Mouse (Mus musculus): ENCODE data around the gene Ankrd36.
"Not testable (repeated sequence)": the region's sequence is repeated elsewhere in the genome, so short reads cannot be mapped to it uniquely, and the experiment has no call there.

Gene Ankrd36

GRCm38 (mm10) chr11:5569474-5569873 is at the start of gene Ankrd36:
TSS of gene Ankrd36 (plus strand) at chr11:5569684.
- no peak for DNase-seq (ENCODE audit: extremely low read depth, insufficient read length, low spot score)

DNA sequence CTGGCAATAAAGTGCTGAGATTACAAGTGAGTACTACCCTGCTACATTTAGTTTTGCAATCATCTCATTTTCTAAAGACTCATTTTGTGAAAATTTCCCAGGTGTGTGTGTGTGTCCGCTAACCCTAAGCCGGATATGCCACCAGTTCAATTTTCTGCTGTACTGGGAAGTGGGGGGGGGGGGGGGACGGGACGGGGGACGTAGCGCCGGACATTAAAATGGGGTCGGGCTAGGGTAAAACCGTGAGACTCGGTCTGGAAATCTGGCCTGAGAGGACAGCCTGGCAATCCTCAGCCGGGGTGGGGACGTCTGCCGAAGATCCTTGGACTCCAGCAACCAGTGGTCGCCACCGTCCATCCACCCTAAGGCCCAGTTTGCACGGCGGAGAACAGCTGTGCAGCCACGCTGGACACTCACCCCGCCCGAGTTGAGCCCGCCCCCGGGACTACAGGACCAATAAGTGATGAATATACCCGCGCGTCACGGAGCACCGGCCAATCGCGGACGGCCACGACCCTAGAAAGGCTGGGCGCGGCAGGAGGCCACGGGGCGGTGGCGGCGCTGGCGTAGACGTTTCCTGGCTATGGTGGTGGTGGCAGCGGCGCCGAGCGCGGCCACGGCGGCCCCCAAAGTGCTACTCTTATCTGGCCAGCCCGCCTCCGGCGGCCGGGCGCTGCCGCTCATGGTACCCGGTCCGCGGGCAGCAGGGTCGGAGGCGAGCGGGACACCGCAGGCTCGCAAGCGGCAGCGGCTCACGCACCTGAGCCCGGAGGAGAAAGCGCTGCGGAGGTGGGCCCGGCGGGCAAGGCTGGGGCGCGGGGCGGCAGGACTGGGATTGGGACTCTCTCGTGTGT is 48.8 kb upstream of the Ankrd36 start, which contains the start of gene Xbp1:
Gene Xbp1 (plus strand): TSS at position 248 of the 854 bp plus-strand sequence.
- DNase-seq (ENCODE audit: extremely low read depth, insufficient read length, low spot score) = peak; percentile 96

DNA sequence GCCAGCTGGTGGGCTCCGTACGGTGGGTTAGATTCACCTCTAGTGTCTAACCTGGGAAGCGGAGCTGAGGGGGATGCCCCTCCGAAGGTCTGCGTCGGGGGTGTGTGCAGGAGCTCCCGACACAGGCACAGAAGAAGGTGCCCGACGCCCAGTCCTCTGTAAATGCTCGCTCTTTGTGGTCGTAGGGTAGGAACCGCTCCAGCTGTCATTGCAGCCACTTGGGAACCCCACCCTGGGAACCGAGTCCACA is 48.3 kb upstream of the Ankrd36 start:
- no peak for DNase-seq (ENCODE audit: extremely low read depth, insufficient read length, low spot score)

DNA sequence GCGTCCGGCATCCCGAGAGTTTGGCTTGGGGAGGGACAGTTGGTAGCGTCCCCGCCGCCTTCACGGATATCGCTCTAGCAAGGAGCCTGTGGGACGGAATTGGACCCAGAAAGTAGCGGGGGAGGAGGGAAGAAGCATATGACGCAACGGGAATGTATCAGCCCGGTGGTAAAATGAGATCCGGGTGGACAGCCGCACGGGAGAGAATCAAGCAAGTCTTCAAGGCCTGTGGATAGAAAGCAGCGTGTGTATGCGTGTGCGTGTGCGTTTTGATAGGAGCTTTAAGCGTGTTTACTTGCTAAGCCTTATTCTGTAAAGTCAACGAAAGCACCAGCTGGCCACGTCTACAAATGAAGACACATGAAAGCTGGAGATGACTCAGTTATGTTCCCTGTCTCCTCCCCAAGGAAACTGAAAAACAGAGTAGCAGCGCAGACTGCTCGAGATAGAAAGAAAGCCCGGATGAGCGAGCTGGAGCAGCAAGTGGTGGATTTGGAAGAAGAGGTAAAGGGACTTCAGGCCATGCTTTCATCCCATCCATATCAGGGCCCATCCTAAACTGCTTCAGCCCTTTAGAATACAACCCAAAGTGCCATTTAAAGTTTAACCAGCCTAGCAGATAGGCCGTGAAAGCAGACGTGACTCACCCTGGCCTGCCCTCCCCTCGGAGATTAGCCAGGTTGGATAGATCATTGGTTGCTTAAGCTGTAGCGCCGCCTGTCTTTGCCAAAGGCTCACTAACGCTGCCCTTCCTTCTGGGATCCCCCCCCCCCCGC is 47.8 kb upstream of the Ankrd36 start:
- peak; percentile 75 for DNase-seq (ENCODE audit: extremely low read depth, insufficient read length, low spot score)

DNA sequence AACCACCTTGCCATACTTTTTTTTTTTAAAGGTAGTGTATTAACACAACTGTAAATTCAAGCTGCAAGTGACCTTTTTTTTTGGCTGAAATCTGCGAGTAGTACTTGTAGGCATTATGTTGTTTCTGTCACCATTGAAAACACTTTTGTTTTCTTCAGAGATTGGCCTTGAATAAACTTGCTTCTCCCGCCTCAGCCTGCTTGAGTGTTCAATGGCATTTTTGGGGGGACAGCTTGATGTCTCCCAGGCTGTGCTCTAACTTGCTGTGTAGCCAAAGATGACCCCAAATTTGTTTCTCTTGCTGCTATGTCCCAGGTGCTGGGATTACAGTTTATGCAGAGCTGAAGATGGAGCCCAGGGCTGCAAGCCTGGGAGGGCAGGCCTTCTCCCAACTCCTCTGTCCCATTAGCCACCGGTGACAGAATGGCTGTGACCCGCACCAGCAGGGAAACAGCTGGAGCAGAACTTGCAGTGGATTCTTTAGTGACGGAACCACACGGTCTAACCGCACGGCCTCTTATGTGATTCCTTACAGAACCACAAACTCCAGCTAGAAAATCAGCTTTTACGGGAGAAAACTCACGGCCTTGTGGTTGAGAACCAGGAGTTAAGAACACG is 46.6 kb upstream of the Ankrd36 start:
- DNase-seq (ENCODE audit: extremely low read depth, insufficient read length, low spot score) = no peak

GRCm38 (mm10) chr11:5525418-5525817 is 44.1 kb upstream of the Ankrd36 start:
- DNase-seq (ENCODE audit: extremely low read depth, insufficient read length, low spot score) = no peak

DNA sequence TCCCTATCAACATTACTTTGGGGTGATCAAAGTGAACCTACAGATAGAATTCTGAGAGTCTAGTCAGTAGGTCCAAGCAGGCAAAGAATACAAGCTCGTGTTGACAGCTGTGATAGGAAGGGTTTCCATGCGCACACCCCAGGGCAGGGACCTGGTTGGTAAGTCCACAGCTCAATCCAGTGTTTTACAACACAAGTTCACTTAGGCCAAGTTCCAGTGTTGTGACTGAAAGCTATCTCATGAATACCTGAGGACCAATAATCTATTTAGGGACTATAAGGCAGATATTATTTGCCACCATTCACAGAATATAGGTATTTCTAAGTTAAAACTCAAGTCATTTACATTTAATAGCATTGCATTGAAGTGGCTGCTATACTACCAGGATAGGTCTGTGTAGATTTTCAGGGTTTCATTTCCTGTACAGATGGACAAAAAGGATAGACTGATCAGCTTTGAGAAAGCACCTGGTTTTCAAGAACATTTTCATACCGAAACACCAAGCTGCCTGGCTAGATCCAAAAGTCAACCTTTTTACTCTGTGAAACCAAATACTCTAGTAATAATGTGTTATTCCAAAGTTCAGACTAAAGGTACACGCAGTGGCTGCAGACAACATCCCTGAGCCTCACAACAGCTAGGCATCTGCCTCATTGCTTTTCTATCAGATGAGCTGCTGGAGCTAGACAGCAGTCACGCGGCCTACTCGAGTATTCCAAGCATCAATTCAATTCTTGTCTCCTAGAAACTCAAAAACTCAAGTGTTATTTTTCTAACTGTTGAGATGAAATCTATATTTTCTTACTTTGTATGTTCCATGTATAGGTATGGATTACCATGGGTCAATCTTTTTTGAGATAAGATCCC is 42.7 kb upstream of the Ankrd36 start:
- DNase-seq (ENCODE audit: extremely low read depth, insufficient read length, low spot score) = no peak

- DNase-seq (ENCODE audit: extremely low read depth, insufficient read length, low spot score) = peak; percentile 36
Measured at GRCm38 (mm10) chr11:5527865-5528523, 41.5 kb upstream of the Ankrd36 start.

DNA sequence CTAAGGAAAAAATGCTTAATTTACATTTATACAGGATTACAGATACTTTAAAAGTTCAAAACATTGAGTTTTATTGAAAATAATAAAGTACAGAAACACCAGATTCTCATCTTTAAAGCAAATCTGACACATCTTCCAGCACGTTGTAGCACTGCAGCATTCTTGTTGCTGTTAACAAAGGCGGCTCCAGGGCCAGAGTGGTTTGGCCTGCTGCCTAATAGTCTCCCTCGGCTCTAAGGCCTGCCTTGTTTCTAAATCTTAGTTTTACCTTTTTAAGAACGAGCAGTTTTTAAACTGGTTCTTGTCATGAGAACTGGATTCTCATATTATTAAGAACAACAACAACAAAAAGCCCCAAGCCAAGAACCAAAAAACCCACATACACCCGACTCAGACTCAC is 40.6 kb upstream of the Ankrd36 start:
- DNase-seq (ENCODE audit: extremely low read depth, insufficient read length, low spot score) = no peak

GRCm38 (mm10) chr11:5530172-5530571 is 39.3 kb upstream of the Ankrd36 start:
- DNase-seq (ENCODE audit: extremely low read depth, insufficient read length, low spot score) = no peak

- no peak for DNase-seq (ENCODE audit: extremely low read depth, insufficient read length, low spot score)
Measured at GRCm38 (mm10) chr11:5530717-5531116, 38.8 kb upstream of the Ankrd36 start.

GRCm38 (mm10) chr11:5533108-5533507 is 36.4 kb upstream of the Ankrd36 start:
- DNase-seq (ENCODE audit: extremely low read depth, insufficient read length, low spot score) = no peak

- DNase-seq (ENCODE audit: extremely low read depth, insufficient read length, low spot score) = not testable (repeated sequence)
Measured at GRCm38 (mm10) chr11:5537454-5537853, 32.0 kb upstream of the Ankrd36 start.

DNA sequence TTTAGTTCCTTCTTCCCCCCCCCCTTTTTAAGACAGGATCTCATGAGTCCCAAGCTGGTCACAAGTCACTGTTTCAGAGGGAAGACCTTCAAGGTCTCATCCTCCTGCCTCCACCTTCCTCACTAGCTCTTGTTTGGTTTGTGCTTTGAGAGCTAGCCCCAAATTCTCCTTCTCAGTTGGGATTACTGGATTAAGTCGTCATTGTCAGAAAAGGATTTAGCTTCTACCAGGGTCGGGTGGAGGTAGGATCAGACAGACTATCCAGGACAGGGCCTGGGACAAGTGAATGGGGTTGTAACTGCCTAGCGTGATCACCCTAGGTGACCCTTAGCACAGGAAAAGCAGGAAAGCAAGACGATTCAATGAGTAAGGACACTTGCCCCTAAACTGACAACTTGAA is 29.2 kb upstream of the Ankrd36 start:
- DNase-seq (ENCODE audit: extremely low read depth, insufficient read length, low spot score) = no peak

- no peak for DNase-seq (ENCODE audit: extremely low read depth, insufficient read length, low spot score)
Measured at GRCm38 (mm10) chr11:5541230-5541798, 28.2 kb upstream of the Ankrd36 start.

DNA sequence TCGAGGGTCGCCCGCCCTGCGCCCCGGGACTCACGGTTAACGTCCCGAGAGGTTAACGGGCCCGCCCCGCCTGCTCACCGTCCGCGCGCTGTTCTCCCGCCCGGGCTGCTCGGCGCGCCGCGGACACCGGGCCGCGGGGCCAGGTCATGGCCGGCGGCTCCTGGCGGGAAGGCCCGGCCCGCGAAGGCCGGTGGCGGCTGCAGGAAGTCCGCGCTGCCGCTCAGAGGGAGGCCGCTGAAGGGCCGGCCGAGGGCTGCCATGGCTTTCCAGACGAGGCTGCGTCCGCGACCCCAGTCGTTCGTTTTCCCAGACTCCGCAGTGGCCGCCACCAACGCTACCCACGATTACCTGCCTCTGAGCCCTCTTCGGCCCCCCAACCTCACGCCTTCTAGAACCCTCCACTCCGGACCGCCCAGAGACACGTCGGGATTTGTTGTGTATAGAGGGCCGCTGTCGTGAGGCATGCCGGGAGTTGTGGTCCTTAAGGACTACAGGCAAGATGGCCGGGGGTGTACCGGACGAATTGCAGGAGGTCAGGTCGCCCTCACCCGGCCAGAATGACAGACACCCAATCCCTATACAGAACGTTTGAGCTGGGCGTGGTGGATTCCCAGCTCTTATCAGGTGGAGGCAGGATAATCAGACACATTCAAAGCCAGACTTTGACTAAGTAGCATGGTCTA is 27.5 kb upstream of the Ankrd36 start, which contains the start of gene Ccdc117:
Gene Ccdc117 (minus strand): TSS at position 389 of the 683 bp plus-strand sequence.
- DNase-seq (ENCODE audit: extremely low read depth, insufficient read length, low spot score) = peak; percentile 91

DNA sequence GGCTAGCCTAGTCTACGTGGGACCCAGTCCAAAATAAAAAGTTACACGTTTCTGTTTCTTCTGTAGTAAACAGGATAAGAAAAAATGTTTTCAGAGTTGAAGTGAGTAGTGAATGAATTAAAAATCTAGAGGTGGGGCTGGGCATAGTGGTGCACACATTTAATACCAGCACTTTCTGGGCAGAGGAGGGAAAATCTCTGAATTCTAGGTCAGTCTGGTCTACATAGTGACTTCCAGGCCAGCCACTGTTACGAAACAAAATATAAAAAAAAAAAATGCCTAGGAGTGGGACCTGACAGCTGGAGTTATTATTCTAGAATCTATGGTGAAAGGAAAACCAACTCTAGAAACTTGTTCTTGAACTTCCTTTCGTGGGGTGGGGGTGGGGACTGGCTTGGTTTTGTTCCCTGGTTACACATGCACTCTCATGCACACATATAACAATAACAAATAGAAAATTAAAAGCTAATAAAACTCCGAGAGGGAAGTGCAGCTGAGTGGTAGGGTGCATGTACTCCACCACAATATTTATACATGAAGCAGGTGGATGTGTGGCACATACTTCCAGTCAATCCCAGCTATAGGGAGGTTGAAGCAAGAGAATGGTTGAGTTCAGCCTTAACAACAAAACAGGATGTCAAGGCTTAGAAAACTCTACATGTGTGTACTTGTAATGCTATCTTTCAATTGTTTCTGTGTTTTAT is 26.9 kb upstream of the Ankrd36 start:
- DNase-seq (ENCODE audit: extremely low read depth, insufficient read length, low spot score) = no peak

- DNase-seq (ENCODE audit: extremely low read depth, insufficient read length, low spot score) = no peak
Measured at GRCm38 (mm10) chr11:5543281-5543680, 26.2 kb upstream of the Ankrd36 start.

Measured in 3134 (cell line).